Mouse (Mus musculus): ENCODE data around the gene Dbp.

DNA sequence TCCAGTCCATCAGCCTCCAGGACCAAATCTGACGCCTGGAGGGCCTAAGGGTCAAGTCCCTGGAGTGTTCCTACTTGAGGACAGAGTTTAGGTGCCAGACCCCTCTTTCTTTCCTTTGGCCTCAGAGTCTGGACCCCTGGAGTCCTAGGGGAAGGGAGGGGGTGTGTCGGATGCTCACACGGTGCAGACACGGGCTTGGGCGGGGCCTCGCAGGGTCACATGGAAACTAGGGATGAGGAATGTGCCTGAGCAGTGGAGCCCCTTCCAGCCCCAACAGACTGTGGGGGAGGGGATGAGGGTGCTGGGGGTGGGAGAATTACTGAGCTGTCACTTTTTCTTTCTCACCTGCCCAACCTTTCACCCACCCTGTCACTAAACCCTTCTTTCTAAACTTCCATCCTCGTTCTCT is 989 bp downstream of the Dbp start:
- TF ChIP-seq POLR2AphosphoS2 (IDR thresholded peaks at IDR 0.05; ENCODE audit: insufficient read length, low read depth) (peak; percentile 48), POLR2A (IDR thresholded peaks at IDR 0.05; ENCODE audit: insufficient read length, low read depth) (peak; percentile 35), TCF12 (IDR thresholded peaks at IDR 0.05; ENCODE audit: insufficient read depth, poor library complexity, severe bottlenecking) (no peak), REST (IDR thresholded peaks at IDR 0.05; ENCODE audit: insufficient read depth, insufficient read length) (no peak), USF1 (IDR thresholded peaks at IDR 0.05; ENCODE audit: low read depth) (no peak), TCF3 (IDR thresholded peaks at IDR 0.05; ENCODE audit: insufficient read length, low read depth) (no peak), MAX (IDR thresholded peaks at IDR 0.05; ENCODE audit: low read depth) (no peak), SRF (IDR thresholded peaks at IDR 0.05; ENCODE audit: control insufficient read depth, insufficient read length, low read depth) (no peak), E2F4 (IDR thresholded peaks at IDR 0.05; ENCODE audit: insufficient read depth) (no peak), CEBPB (IDR thresholded peaks at IDR 0.05; ENCODE audit: insufficient read depth, poor library complexity, severe bottlenecking) (no peak), MYOG (IDR thresholded peaks at IDR 0.05; ENCODE audit: control insufficient read depth in 1 of 3, insufficient read depth in 1 of 3, insufficient read length in 2 of 3, low read depth in 2 of 3) (no peak), MYOD1 (IDR thresholded peaks at IDR 0.05; ENCODE audit: control insufficient read depth in 1 of 3, insufficient read length in 2 of 3, low read depth in 2 of 3) (no peak)

Data from myocyte (in vitro differentiated cells).